Mouse (Mus musculus) neural tube, embryonic 12.5 days (tissue): ENCODE results near the gene Baz1b. TPM values are rescaled to one million over a fixed set of nuclear protein-coding genes. Genes with fewer than 3 reads are reported as not detected.

Experiments used
- ATAC-seq: fragments of 200-750 bp; cut with Nextera tagmentation; 2 replicates; pipeline ENCODE4 v1.8.0; 2017; ENCODE audit warnings: low read depth, mild to moderate bottlenecking, moderate TSS enrichment, moderate library complexity; ENCODE audit not compliant: low FRiP score
- H3K27ac ChIP-seq: fragments of 300-500 bp; sonication (generic); 2 replicates; pipeline ENCODE4 v1.5.1; 2016
- H3K27me3 ChIP-seq: fragments of 300-500 bp; sonication (generic); replicated peaks from 2 replicates; pipeline ENCODE4 v1.6.1; 2016; ENCODE audit warnings: mild to moderate bottlenecking
- H3K36me3 ChIP-seq: fragments of 300-500 bp; sonication (generic); 2 replicates; pipeline ENCODE4 v1.6.1; 2016; ENCODE audit warnings: mild to moderate bottlenecking
- H3K4me1 ChIP-seq: fragments of 300-500 bp; sonication (generic); 2 replicates; pipeline ENCODE4 v1.6.1; 2016
- H3K4me2 ChIP-seq: fragments of 300-500 bp; sonication (generic); replicated peaks from 2 replicates; pipeline ENCODE4 v1.6.1; 2016; ENCODE audit warnings: mild to moderate bottlenecking
- H3K4me3 ChIP-seq: fragments of 300-500 bp; sonication (generic); 2 replicates; pipeline ENCODE4 v1.5.1; 2016
- H3K9ac ChIP-seq: fragments of 300-500 bp; sonication (generic); 2 replicates; pipeline ENCODE4 v1.6.1; 2016; ENCODE audit warnings: mild to moderate bottlenecking
- H3K9me3 ChIP-seq: fragments of 300-500 bp; sonication (generic); 2 replicates; pipeline ENCODE4 v1.6.1; 2016; ENCODE audit warnings: mild to moderate bottlenecking
- WGBS: fragments of 180-500 bp; shearing (Covaris S2); methylation state at CpG from one replicate; pipeline ENCODE4 v1.1.7; 2016; 5-methylcytosine and 5-hydroxymethylcytosine counted together
- polyA plus RNA-seq: library from polyadenylated mRNA; unstranded; fragments of >200 nt; fragmentation: Nextera tagmentation; extraction: Ambion mirVana; gene quantifications from 2 replicates; pipeline ENCODE4 v1.2.1, GENCODE M21; 2016

Gene Baz1b
- polyA plus RNA-seq, 1 experiment from 2014 or later, result 54.7 TPM

- Histone ChIP-seq H3K9me3 (no peaks in the 10 kb centered on the region), H3K4me3 (no peak overlapping the region), H3K4me2 (no peak overlapping the region), H3K27ac (no peak overlapping the region), H3K4me1 (no peaks in the 10 kb centered on the region), H3K9ac (no peak overlapping the region), H3K27me3 (no peaks in the 10 kb centered on the region), H3K36me3 (peaks cover 53% of the 10 kb centered on the region)
- WGBS, result 93% methylated on average over 6 of the region's 6 CpGs
- ATAC-seq, result no peak
Measured at GRCm38 (mm10) chr5:135162821-135163220, 24.2 kb upstream of the Baz1b start.

GRCm38 (mm10) chr5:135166909-135167308 lies 20.2 kb upstream of the Baz1b start:
- H3K27ac ChIP-seq, result no peak overlapping the region
- H3K9ac ChIP-seq, result no peak overlapping the region
- H3K27me3 ChIP-seq, result no peaks in the 10 kb centered on the region
- H3K4me2 ChIP-seq, result no peak overlapping the region
- 88% methylated on average over 4 of the region's 4 CpGs for WGBS
- no peak overlapping the region for H3K4me3 ChIP-seq
- peaks cover 22% of the 10 kb centered on the region for H3K36me3 ChIP-seq
- no peaks in the 10 kb centered on the region for H3K9me3 ChIP-seq
- H3K4me1 ChIP-seq, result peaks cover 14% of the 10 kb centered on the region
- no peak for ATAC-seq

- no peak overlapping the region for H3K4me3 ChIP-seq
- H3K27ac ChIP-seq, result no peak overlapping the region
- no peak overlapping the region for H3K9ac ChIP-seq
- peaks cover 14% of the 10 kb centered on the region for H3K4me1 ChIP-seq
- H3K4me2 ChIP-seq, result no peak overlapping the region
- H3K9me3 ChIP-seq, result no peaks in the 10 kb centered on the region
- WGBS, result 95% methylated on average over 4 of the region's 4 CpGs
- no peaks in the 10 kb centered on the region for H3K27me3 ChIP-seq
- ATAC-seq, result no peak
- H3K36me3 ChIP-seq, result peaks cover 23% of the 10 kb centered on the region
Measured at GRCm38 (mm10) chr5:135167469-135167868, 19.6 kb upstream of the Baz1b start.

GRCm38 (mm10) chr5:135168063-135169062 lies 18.7 kb upstream of the Baz1b start, which contains the start of gene Bcl7b:
Bcl7b (plus strand) TSS chr5:135168283.
- peak within 1 kb of the TSS; percentile 78 for H3K4me2 ChIP-seq
- H3K27me3 ChIP-seq, result no peaks in the 10 kb centered on the region
- peak; percentile 99 for ATAC-seq
- H3K9ac ChIP-seq, result peak within 1 kb of the TSS; percentile 76
- WGBS, result 2% methylated on average over 94 of the region's 95 CpGs
- H3K4me1 ChIP-seq, result peaks cover 14% of the 10 kb centered on the region
- peak within 1 kb of the TSS; percentile 57 for H3K4me3 ChIP-seq
- peak within 1 kb of the TSS; percentile 94 for H3K27ac ChIP-seq
- H3K9me3 ChIP-seq, result no peaks in the 10 kb centered on the region
- H3K36me3 ChIP-seq, result peaks cover 25% of the 10 kb centered on the region

- Histone ChIP-seq H3K9ac (peak overlapping the region; percentile 69), H3K4me1 (peaks cover 14% of the 10 kb centered on the region), H3K4me2 (peak overlapping the region; percentile 78), H3K27me3 (no peaks in the 10 kb centered on the region), H3K36me3 (peaks cover 35% of the 10 kb centered on the region), H3K9me3 (no peaks in the 10 kb centered on the region), H3K4me3 (peak overlapping the region; percentile 57), H3K27ac (no peak overlapping the region)
- 89% methylated on average over 5 of the region's 5 CpGs for WGBS
- ATAC-seq, result no peak
Measured at GRCm38 (mm10) chr5:135169479-135169878, 17.6 kb upstream of the Baz1b start.

GRCm38 (mm10) chr5:135171688-135172220 lies 15.3 kb upstream of the Baz1b start:
- H3K9ac ChIP-seq, result no peak overlapping the region
- no peak overlapping the region for H3K27ac ChIP-seq
- H3K27me3 ChIP-seq, result no peaks in the 10 kb centered on the region
- no peak for ATAC-seq
- no peak overlapping the region for H3K4me3 ChIP-seq
- WGBS, result 95% methylated on average over 6 of the region's 6 CpGs
- peaks cover 14% of the 10 kb centered on the region for H3K4me1 ChIP-seq
- no peak overlapping the region for H3K4me2 ChIP-seq
- peaks cover 48% of the 10 kb centered on the region for H3K36me3 ChIP-seq
- H3K9me3 ChIP-seq, result no peaks in the 10 kb centered on the region

- H3K4me1 ChIP-seq, result peaks cover 14% of the 10 kb centered on the region
- no peak overlapping the region for H3K9ac ChIP-seq
- no peak overlapping the region for H3K4me3 ChIP-seq
- H3K36me3 ChIP-seq, result peaks cover 61% of the 10 kb centered on the region
- no peaks in the 10 kb centered on the region for H3K9me3 ChIP-seq
- no peak overlapping the region for H3K4me2 ChIP-seq
- 98% methylated on average over 5 of the region's 5 CpGs for WGBS
- no peaks in the 10 kb centered on the region for H3K27me3 ChIP-seq
- no peak overlapping the region for H3K27ac ChIP-seq
- ATAC-seq, result no peak
Measured at GRCm38 (mm10) chr5:135172986-135173385, 14.1 kb upstream of the Baz1b start.

- H3K36me3 ChIP-seq, result peaks cover 80% of the 10 kb centered on the region
- no peak overlapping the region for H3K4me3 ChIP-seq
- no peaks in the 10 kb centered on the region for H3K27me3 ChIP-seq
- no peak overlapping the region for H3K4me2 ChIP-seq
- peaks cover 4% of the 10 kb centered on the region; the same call in 1 of the 2 replicates for H3K4me1 ChIP-seq
- H3K27ac ChIP-seq, result no peak overlapping the region
- no peaks in the 10 kb centered on the region for H3K9me3 ChIP-seq
- no peak overlapping the region for H3K9ac ChIP-seq
- no peak for ATAC-seq
Measured at GRCm38 (mm10) chr5:135175086-135175485, 12.0 kb upstream of the Baz1b start.

- Histone ChIP-seq H3K9me3 (no peaks in the 10 kb centered on the region), H3K4me1 (no peaks in the 10 kb centered on the region), H3K27ac (no peak overlapping the region), H3K4me2 (no peak overlapping the region), H3K4me3 (no peak overlapping the region), H3K27me3 (no peaks in the 10 kb centered on the region), H3K36me3 (peaks cover 76% of the 10 kb centered on the region), H3K9ac (no peak overlapping the region)
- ATAC-seq, result no peak
- WGBS, result 81% methylated on average over 3 of the region's 3 CpGs
Measured at GRCm38 (mm10) chr5:135178523-135178922, 8.5 kb upstream of the Baz1b start.

- Histone ChIP-seq H3K4me2 (no peak overlapping the region), H3K9me3 (no peaks in the 10 kb centered on the region), H3K9ac (no peak overlapping the region), H3K4me3 (no peak overlapping the region), H3K27me3 (no peaks in the 10 kb centered on the region), H3K36me3 (peaks cover 72% of the 10 kb centered on the region), H3K27ac (no peak overlapping the region), H3K4me1 (no peaks in the 10 kb centered on the region)
- no peak for ATAC-seq
- 89% methylated on average over 4 of the region's 4 CpGs for WGBS
Measured at GRCm38 (mm10) chr5:135178996-135179395, 8.1 kb upstream of the Baz1b start.

- no peak for ATAC-seq
- Histone ChIP-seq H3K4me1 (no peaks in the 10 kb centered on the region), H3K4me3 (no peak overlapping the region), H3K9me3 (no peaks in the 10 kb centered on the region), H3K9ac (no peak overlapping the region), H3K4me2 (no peak overlapping the region), H3K36me3 (peaks cover 67% of the 10 kb centered on the region), H3K27me3 (no peaks in the 10 kb centered on the region), H3K27ac (no peak overlapping the region)
- 95% methylated on average over 7 of the region's 7 CpGs for WGBS
Measured at GRCm38 (mm10) chr5:135179616-135180015, 7.4 kb upstream of the Baz1b start.

GRCm38 (mm10) chr5:135180796-135181195 lies 6.3 kb upstream of the Baz1b start:
- no peaks in the 10 kb centered on the region for H3K9me3 ChIP-seq
- no peak overlapping the region for H3K9ac ChIP-seq
- H3K27me3 ChIP-seq, result no peaks in the 10 kb centered on the region
- H3K4me2 ChIP-seq, result no peak overlapping the region
- H3K27ac ChIP-seq, result no peak overlapping the region
- WGBS, result 92% methylated on average over 14 of the region's 14 CpGs
- H3K4me1 ChIP-seq, result no peaks in the 10 kb centered on the region
- peaks cover 58% of the 10 kb centered on the region for H3K36me3 ChIP-seq
- H3K4me3 ChIP-seq, result no peak overlapping the region
- no peak for ATAC-seq
